Mouse (Mus musculus): ENCODE measurements around the gene Kcnk10.

Kcnk10 gene

DNA sequence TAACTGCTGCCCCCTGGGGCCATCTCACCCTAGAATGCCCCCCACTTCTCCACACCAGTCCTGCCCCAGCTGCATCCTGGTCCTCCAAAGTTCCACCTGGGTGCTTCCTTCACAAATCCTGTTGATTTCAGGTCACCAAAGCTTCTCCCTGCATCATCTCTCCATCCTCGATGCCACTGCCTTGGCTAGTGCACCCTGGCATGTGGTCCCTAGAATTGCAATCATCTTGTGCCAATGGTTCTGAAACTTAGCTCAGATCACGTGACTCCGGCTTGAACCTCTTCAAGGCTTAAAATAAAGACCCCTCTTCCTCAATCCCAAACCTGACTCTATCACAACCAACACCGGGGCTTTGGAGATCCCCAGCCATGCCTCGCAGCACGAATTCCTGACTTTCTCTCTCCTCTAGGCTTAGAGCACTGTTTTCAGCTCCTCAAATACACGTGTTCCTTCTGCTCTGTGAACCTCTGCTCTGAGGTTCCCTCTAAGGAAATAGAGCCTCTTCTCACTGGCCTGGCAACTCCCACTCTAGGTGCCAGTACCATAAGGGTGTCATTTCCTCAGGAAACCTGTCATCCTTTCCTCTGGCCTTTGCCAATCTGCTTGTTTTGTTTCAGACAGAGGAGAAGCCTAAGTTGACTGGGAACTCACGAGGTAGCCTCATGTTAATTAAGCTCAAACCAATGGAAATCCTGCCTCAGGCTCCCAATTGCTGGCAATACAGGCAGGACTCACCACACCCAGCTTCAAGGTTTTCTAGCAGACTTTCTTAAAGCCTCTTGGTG, 6.0 kb downstream of the Kcnk10 start:
- DNase-seq (ENCODE audit: low read depth, low spot score): no peak

GRCm38 (mm10) chr12:98569380-98569779, 8.7 kb downstream of the Kcnk10 start:
- DNase-seq (ENCODE audit: low read depth, low spot score): no peak

DNA sequence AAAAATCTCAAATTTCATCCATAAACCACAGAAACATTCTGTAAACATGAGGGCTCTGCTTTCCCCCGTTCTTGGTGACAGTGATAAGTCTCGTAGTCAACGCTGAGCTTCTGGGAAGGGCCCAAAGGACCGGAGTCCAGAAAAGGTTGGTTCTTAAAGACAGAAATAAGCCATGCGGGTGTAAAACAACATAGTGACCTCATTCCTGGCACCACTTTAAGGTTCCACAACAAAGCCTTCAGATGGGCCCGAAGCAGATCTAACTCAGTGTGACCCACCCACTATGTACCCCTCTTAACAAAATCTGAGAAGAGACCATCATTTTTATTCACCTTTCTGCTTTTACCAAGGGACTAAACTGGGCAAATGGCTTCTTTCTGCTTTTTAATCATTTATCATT, 10.2 kb downstream of the Kcnk10 start:
- DNase-seq (ENCODE audit: low read depth, low spot score): no peak

- peak; percentile 28 for DNase-seq (ENCODE audit: low read depth, low spot score)
Observed at GRCm38 (mm10) chr12:98564383-98564782, 13.7 kb downstream of the Kcnk10 start.

- DNase-seq (ENCODE audit: low read depth, low spot score): no peak
Observed at GRCm38 (mm10) chr12:98563261-98563660, 14.8 kb downstream of the Kcnk10 start.

DNA sequence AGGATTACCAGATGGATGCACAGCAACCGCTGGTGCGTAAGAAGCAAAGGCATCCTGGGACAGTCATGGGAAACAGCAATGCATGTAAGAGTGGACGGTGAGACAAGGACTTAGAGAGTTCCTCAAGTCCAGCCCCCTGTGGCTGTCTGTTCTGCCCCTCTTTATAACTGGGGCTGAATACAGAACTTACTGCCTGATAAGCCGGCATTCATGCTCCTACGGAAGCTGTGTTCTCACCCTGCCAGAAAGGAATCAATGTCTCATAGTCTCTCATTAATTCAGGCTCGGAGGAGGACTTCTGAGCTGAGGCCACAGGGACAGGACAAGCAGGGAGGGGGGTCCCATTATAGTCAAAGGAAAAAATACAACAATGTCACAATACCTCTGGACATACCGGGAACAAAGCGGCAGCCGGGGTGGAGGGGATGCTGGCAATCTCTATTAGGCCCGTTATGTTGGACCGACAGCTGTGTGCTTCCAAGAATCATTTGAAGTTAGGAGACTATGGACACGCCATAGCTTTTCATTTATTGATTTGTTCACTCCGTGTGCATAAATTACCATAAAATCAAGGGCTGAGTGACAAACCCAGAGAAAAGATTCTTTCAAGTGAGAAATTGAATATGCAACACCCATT, 15.7 kb downstream of the Kcnk10 start:
- no peak for DNase-seq (ENCODE audit: low read depth, low spot score)

DNA sequence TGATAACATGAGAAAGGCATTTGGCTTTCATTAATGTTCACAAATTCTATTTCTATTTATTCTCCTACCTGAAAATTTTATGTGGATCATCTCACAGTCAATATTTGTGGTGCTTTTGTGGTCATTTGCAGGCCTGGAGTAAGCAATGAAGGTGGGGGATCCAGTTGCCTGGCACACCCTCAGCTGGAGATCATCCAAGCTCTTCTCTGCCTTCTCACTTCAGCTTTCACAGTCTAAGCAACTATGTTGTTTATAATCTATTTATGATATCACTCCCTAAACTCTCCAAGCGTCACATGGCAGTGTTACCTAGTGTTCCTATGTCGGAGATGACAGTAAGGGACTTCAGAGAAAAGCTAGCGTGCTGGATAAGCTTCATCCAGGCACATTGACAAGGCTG, 18.1 kb downstream of the Kcnk10 start:
- DNase-seq (ENCODE audit: low read depth, low spot score): no peak

DNA sequence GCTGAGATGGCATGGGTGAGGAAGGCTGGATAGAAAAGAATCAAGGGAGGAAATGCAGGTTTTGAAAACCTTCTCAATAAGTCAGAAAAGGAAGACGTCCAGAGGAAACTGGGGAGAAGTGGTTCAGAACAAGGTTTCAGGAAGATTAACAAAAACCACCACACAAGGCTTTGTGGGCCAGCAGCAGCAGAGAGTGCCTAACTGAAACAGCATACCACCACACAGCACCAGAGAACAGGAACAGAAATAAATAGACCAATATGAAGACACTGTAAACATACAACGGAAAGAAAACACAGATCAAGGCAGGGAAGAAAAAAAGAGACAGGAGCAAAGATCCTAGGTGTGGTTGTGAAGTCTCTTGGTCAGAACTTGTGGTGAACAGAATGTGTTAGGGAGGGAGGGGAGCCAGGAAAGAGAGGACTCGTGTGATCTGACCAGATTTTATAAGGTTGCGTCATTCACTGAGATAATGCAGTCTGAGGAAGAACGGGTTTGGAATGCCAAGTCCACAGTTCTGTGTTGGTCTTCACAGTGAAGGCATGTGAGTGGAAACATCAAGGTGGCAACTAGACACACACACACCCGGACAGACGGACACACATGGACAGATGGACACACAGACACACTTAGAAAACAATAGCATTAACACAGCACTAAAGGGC, 21.0 kb downstream of the Kcnk10 start:
- no peak for DNase-seq (ENCODE audit: low read depth, low spot score)

DNA sequence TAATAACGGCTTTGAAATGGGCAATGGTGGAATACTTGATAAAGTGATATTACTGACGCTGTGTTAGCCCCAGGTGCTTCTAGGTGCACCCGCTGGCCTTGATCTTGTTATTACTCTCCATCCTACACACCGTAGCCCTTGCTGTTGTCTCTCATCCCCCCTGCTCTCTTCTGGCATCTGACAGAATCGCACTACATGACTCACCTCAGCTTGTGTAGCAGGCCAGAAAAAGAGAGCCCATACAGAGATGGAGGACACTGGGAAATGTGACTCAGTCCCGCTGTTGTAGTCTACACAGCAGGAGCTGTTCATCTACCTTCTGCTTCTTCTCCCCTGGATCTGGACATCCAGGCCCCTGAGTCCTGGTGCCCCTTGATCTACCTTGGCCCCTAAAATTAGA, 28.1 kb downstream of the Kcnk10 start:
- DNase-seq (ENCODE audit: low read depth, low spot score): no peak

- DNase-seq (ENCODE audit: low read depth, low spot score): no peak
Observed at GRCm38 (mm10) chr12:98548141-98548540, 30.0 kb downstream of the Kcnk10 start.

DNA sequence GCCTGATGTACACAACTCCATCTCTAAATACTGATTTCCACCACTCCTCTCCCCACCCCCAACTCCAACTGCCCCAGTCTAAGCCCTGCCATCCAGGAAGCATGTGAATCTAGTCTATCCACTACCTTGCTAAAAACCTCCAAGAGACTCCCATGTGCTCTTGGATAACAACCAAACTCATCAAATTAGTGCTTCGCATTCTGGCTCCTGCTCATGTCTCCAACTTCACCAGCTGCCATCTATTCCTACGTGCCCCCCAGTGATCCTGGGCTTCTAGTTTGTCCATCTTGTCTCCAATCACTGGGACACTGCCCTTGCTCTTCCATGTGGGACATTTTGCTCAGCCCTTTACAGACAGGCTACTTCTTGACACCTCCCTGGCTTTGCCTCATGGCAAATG, 32.2 kb downstream of the Kcnk10 start:
- DNase-seq (ENCODE audit: low read depth, low spot score): no peak

DNA sequence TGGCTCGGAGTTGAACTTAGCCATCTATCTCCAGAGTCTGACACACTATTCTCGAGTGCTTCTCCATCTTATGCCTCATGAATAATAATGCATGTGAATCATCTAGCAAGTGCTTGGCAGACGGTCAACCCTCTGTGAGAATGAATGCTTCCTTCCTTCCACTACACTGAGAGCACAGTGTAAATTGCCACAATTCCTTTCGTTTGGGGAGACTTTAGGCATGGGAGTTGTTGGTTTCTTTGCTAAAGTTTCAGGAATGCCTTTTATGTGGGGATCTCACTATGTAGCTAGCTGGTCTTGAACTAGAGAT, 32.9 kb downstream of the Kcnk10 start:
- no peak for DNase-seq (ENCODE audit: low read depth, low spot score)

DNA sequence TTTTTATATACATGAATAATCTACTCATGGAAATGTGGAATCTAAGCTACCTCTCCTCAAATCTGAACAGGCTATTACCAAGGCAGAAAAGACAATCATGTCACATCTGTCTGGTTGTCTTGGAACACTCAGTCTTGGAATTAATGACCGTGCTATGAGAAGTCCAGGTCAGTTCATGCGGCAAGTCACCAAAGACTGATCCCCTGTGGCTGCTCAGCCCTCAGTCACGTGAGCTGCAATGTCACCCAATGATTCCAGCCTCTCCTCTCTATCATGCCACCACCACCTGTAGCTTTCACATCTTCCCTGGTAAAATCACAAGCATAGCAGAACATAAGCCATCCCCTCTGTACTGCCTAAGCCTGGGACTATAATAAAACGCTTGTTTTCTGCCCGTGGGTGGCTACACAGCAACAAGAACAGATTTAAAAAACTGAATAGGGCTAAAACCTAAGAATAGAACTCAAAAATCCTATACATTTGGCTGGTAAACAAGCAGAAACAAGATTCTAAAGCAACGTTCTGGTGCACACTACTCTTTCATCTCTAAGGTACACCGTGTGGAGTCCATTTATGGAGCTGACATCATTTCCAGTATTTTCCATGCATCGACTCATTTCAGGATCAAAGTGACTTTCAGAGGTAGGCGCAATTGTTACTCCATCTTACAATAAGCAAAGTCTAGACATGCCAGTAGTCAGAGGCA, 33.4 kb downstream of the Kcnk10 start:
- no peak for DNase-seq (ENCODE audit: low read depth, low spot score)

- DNase-seq (ENCODE audit: low read depth, low spot score): no peak
Observed at GRCm38 (mm10) chr12:98536760-98537159, 41.4 kb downstream of the Kcnk10 start.

DNA sequence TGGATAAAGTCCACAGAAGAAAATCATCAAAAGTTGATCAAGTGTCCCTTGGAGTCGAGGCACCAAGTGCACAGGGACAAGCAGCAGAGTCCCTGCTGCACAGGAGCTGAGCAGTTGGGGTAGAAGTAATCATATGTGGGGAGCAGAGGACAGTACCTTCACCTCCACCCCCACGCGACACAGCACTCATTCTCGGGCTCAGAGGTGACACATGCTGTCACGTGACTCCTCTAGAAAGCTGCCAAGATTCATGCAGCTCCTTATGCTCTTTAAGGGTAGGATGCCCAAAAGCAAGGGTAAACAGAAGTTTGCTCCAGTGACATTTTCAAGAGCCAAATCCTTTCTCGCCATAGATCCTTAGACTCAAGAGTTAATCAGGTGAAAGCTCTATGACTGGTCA, 42.1 kb downstream of the Kcnk10 start:
- no peak for DNase-seq (ENCODE audit: low read depth, low spot score)

GRCm38 (mm10) chr12:98535494-98535901, 42.6 kb downstream of the Kcnk10 start:
- DNase-seq (ENCODE audit: low read depth, low spot score): no peak

DNA sequence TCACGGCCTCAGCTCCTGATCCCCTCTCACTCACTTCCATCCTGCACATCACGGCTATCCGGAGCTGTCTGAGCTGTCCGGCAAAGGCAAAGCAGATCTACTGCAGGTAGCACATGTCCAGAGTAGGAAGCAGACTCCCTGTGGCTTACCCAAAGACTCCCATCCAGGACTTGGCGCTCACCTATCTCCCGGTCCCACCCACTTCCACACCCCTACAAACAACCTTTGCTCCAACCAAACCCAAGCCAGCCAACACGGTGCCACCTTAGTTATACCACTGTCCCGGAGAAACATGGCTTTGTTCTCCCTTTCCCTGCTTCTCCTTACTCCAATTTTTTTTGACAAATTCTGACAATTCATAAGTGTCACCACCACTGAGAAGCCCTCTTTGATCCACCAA, 49.5 kb downstream of the Kcnk10 start:
- DNase-seq (ENCODE audit: low read depth, low spot score): no peak

DNA sequence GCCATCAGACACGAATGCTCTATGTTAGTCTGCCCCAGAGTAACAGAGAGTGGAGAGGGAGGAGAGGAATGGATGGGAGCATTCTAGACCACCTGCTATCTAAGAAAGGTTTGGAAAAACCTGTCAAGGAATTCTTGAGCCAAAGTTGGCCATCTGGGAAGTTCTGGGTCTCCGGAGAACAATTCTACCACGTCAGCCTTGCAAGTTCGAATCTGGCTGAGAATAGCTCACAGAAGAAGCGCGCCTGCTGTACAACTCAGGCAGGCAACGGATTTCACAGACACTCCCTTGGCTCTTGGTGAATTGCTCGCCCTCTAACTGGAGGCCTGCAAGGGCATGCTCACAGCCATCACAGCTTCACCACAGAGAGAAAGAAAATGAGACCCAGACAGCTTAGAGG, 52.7 kb downstream of the Kcnk10 start:
- no peak for DNase-seq (ENCODE audit: low read depth, low spot score)

DNA sequence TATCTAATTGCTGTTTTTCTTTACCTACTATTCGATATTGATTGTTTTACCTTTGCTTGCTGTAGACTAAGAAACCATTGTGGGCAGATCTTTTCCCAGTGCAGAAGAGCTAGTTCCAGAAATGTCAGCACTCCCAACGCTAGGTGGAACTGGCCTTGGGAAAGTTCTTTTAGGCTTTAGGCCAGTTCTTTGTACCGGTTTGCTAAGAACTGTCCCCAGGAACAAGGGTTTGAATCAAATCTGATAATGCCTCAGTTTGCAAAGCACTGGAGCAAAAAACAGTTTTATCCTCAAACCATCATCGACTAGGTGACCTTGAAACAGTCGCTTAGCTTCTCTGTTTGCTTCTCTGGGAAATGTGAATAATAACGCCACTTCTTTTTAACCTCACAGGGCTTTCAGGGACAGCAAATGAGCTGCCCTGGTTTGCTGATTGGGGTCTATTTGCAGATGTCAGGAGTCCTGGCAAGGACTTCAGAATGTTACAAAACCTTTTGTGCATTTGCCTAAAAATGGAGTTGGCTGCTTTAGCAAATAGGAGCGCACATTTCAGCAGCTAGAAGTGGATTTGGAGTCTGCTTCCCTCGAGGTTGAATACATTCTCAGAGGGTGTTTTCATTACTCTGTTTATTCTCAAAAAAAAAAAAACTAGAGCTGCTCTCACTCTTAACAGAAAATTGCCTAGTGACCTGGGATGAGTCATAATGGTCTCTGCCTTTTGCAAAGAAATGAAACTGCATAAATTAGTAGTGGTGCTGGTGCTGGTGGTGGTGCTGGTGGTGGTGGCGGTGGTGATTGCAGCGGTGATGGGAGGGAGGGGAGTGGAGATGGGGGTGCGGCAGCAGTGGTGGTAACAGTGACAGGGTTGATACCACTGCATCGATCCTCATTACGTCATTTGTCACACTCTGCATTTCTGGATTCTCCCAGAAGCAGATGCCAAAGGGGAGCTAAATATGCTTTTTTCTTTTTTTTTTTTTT, 53.5 kb downstream of the Kcnk10 start:
- no peak for DNase-seq (ENCODE audit: low read depth, low spot score)

GRCm38 (mm10) chr12:98521311-98521710, 56.8 kb downstream of the Kcnk10 start:
- DNase-seq (ENCODE audit: low read depth, low spot score): no peak

DNA sequence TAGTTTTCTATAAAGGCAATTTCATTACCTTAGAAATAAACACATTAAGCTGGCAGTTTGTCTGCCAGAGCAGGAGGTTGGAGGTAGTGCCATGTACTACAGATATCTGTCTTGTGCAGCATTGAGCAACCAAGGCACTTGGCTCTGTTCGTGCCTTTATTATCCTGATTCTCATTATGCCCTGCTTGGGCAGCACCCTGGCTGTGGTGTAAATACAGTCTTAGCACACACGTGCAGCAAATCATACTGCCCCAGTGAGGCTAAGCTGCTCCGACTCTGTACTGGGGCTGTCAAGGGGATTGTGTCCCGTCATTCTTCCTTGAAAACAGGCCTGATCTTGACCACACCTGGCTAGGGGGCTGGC, 57.6 kb downstream of the Kcnk10 start:
- DNase-seq (ENCODE audit: low read depth, low spot score): no peak

Data from R1 (cell line).